Mouse (Mus musculus): ENCODE measurements at regions not wholly inside any gene's neighbourhood (a gene's known extent, or its start where the extent isn't known, plus 50 kb on each side); places are given as distances from the start of the nearest gene placed in this dataset.

GRCm38 (mm10) chr11:114218732-114219506 is 152.1 kb upstream of the Sdk2 start:
- in situ Hi-C loops (cut with MboI; ENCODE audit: low pct_ligation_motif_present, low pct_unique_long_range_greater_than_20kb, low sequenced_read_pairs): no loop called here
- peaks cover 11% of the 10 kb centered on the region for H3K9me3 ChIP-seq (replicated peaks; ENCODE audit: low read length)

GRCm38 (mm10) chr11:114217245-114217757 is 150.5 kb upstream of the Sdk2 start:
- no peaks in the 10 kb centered on the region for H3K79me2 ChIP-seq (replicated peaks; ENCODE audit: control insufficient read depth, extremely low read depth, insufficient read depth, poor library complexity, severe bottlenecking)
- in situ Hi-C loops (cut with MboI; ENCODE audit: low pct_ligation_motif_present, low pct_unique_long_range_greater_than_20kb, low sequenced_read_pairs): no loop called here
- peaks cover 77% of the 10 kb centered on the region for H3K27me3 ChIP-seq (replicated peaks)
- TF ChIP-seq E2F4 (IDR thresholded peaks at IDR 0.05; ENCODE audit: insufficient replicate concordance, low read depth, low read length) (no peak), MEF2A (IDR thresholded peaks at IDR 0.05; ENCODE audit: borderline replicate concordance, low read depth, low read length) (no peak), JUND (conservative IDR thresholded peaks at IDR 0.05; ENCODE audit: low read depth, low read length) (no peak), NRF1 (IDR thresholded peaks at IDR 0.05; ENCODE audit: low read depth, low read length) (no peak), SIN3A (IDR thresholded peaks at IDR 0.05; ENCODE audit: low read length) (no peak), MAFK (IDR thresholded peaks at IDR 0.05; ENCODE audit: insufficient replicate concordance, low read length) (no peak), SMC3 (IDR thresholded peaks at IDR 0.05; ENCODE audit: low read depth, low read length) (no peak), USF2 (conservative IDR thresholded peaks at IDR 0.05; ENCODE audit: low read depth, low read length) (no peak), BHLHE40 (IDR thresholded peaks at IDR 0.05; ENCODE audit: low read depth, low read length) (no peak), CHD2 (IDR thresholded peaks at IDR 0.05; ENCODE audit: low read length) (no peak), POLR2AphosphoS2 (IDR thresholded peaks at IDR 0.05; ENCODE audit: low read depth, low read length) (no peak), MYC (IDR thresholded peaks at IDR 0.05; ENCODE audit: low read depth, low read length) (no peak), CTCF (conservative IDR thresholded peaks at IDR 0.05 in 1 of 2, IDR thresholded peaks at IDR 0.05 in 1 of 2; ENCODE audit: low read depth in 2 of 2, low read length in 2 of 2) (no peak), TBP (conservative IDR thresholded peaks at IDR 0.05; ENCODE audit: low read depth, low read length) (no peak), ELF1 (IDR thresholded peaks at IDR 0.05; ENCODE audit: low read depth, low read length) (no peak), MAX (IDR thresholded peaks at IDR 0.05; ENCODE audit: low read length) (no peak), ZNF384 (IDR thresholded peaks at IDR 0.05; ENCODE audit: low read depth, low read length) (no peak), UBTF (IDR thresholded peaks at IDR 0.05; ENCODE audit: low read depth, low read length) (no peak), ETS1 (conservative IDR thresholded peaks at IDR 0.05; ENCODE audit: low read depth, low read length) (no peak), HCFC1 (IDR thresholded peaks at IDR 0.05; ENCODE audit: low read depth, low read length) (no peak)
- no peak overlapping the region for H3K4me3 ChIP-seq (replicated peaks in 1 of 3; ENCODE audit: low read depth in 2 of 3, low read length in 2 of 3, poor library complexity in 1 of 3)
- dilution Hi-C loops (cut with MboI; ENCODE audit: extremely low pct_ligation_motif_present, extremely low pct_unique_long_range_greater_than_20kb, low sequenced_read_pairs): no loop called here
- no peaks in the 10 kb centered on the region for H3K36me3 ChIP-seq (replicated peaks in 1 of 2; ENCODE audit: control insufficient read depth in 1 of 2, insufficient read depth in 1 of 2, low read length in 1 of 2)
- H3K4me2 ChIP-seq (ENCODE audit: insufficient read depth, low read depth, poor library complexity, severe bottlenecking): no peak overlapping the region
- peaks cover 4% of the 10 kb centered on the region for H3K9me3 ChIP-seq (replicated peaks; ENCODE audit: low read length)
- no peaks in the 10 kb centered on the region for H3K4me1 ChIP-seq (ENCODE audit: control insufficient read depth in 1 of 2, insufficient read depth in 2 of 2)
- H3K9ac ChIP-seq (ENCODE audit: insufficient read depth, low read depth): no peak overlapping the region
- DNase-seq (ENCODE audit: extremely low read depth): no peak
- H3K27ac ChIP-seq (ENCODE audit: insufficient read depth, low read depth): no peak overlapping the region

More at GRCm38 (mm10) chr11:114218732-114219506, 152.1 kb upstream of the Sdk2 start:
- dilution Hi-C loops (cut with MboI; ENCODE audit: extremely low pct_ligation_motif_present, extremely low pct_unique_long_range_greater_than_20kb, low sequenced_read_pairs): no loop called here
- H3K36me3 ChIP-seq (replicated peaks in 1 of 2; ENCODE audit: control insufficient read depth in 1 of 2, insufficient read depth in 1 of 2, low read length in 1 of 2): no peaks in the 10 kb centered on the region
- TF ChIP-seq UBTF (IDR thresholded peaks at IDR 0.05; ENCODE audit: low read depth, low read length): no peak
- no peak for TF ChIP-seq MAZ (IDR thresholded peaks at IDR 0.05; ENCODE audit: low read depth, low read length)
- no peak for TF ChIP-seq CHD1 (IDR thresholded peaks at IDR 0.05; ENCODE audit: low read depth, low read length)
- no peak for TF ChIP-seq SIN3A (IDR thresholded peaks at IDR 0.05; ENCODE audit: low read length)
- TF ChIP-seq TBP (conservative IDR thresholded peaks at IDR 0.05; ENCODE audit: low read depth, low read length): no peak
- no peak for TF ChIP-seq RCOR1 (conservative IDR thresholded peaks at IDR 0.05; ENCODE audit: low read depth, low read length)
- no peak for TF ChIP-seq ZC3H11A (IDR thresholded peaks at IDR 0.05; ENCODE audit: low read depth, low read length)
- TF ChIP-seq USF2 (conservative IDR thresholded peaks at IDR 0.05; ENCODE audit: low read depth, low read length): no peak
- no peak for TF ChIP-seq JUN (IDR thresholded peaks at IDR 0.05; ENCODE audit: insufficient read depth, low read depth, low read length)
- no peak for TF ChIP-seq RAD21 (IDR thresholded peaks at IDR 0.05; ENCODE audit: low read depth, low read length)
- TF ChIP-seq CTCF (conservative IDR thresholded peaks at IDR 0.05 in 1 of 2, IDR thresholded peaks at IDR 0.05 in 1 of 2; ENCODE audit: low read depth in 2 of 2, low read length in 2 of 2): no peak
- no peak for TF ChIP-seq CHD2 (IDR thresholded peaks at IDR 0.05; ENCODE audit: low read length)
- TF ChIP-seq MAX (IDR thresholded peaks at IDR 0.05; ENCODE audit: low read length): no peak
- TF ChIP-seq IRF4 (IDR thresholded peaks at IDR 0.05; ENCODE audit: low read depth, low read length): no peak
- no peak for TF ChIP-seq ZNF384 (IDR thresholded peaks at IDR 0.05; ENCODE audit: low read depth, low read length)
- H3K4me3 ChIP-seq (replicated peaks in 1 of 3; ENCODE audit: low read depth in 2 of 3, low read length in 2 of 3, poor library complexity in 1 of 3): no peak overlapping the region
- H3K79me2 ChIP-seq (replicated peaks; ENCODE audit: control insufficient read depth, extremely low read depth, insufficient read depth, poor library complexity, severe bottlenecking): no peaks in the 10 kb centered on the region
- H3K4me2 ChIP-seq (ENCODE audit: insufficient read depth, low read depth, poor library complexity, severe bottlenecking): no peak overlapping the region
- no peaks in the 10 kb centered on the region for H3K4me1 ChIP-seq (ENCODE audit: control insufficient read depth in 1 of 2, insufficient read depth in 2 of 2)
- no peak for DNase-seq (ENCODE audit: extremely low read depth)
- H3K9ac ChIP-seq (ENCODE audit: insufficient read depth, low read depth): no peak overlapping the region
- peaks cover 74% of the 10 kb centered on the region for H3K27me3 ChIP-seq (replicated peaks)
- H3K27ac ChIP-seq (ENCODE audit: insufficient read depth, low read depth): no peak overlapping the region

All from CH12.LX (cell line).